Mouse (Mus musculus): ENCODE data around the gene Ikbke.

- TF ChIP-seq CTCF (IDR thresholded peaks at IDR 0.05; ENCODE audit: low read depth, low read length) (no peak), GATA1 (IDR thresholded peaks at IDR 0.05; ENCODE audit: borderline replicate concordance, low read length) (no peak), POLR2AphosphoS5 (IDR thresholded peaks at IDR 0.05; ENCODE audit: insufficient replicate concordance, low read depth, low read length) (no peak), TAL1 (conservative IDR thresholded peaks at IDR 0.05; ENCODE audit: low read depth, low read length) (no peak), GATA2 (IDR thresholded peaks at IDR 0.05; ENCODE audit: borderline replicate concordance, low read depth, low read length) (no peak)
Observed at GRCm38 (mm10) chr1:131236077-131236476, 43.3 kb downstream of the Ikbke start.
